Mouse (Mus musculus) neural tube, embryonic 12.5 days (tissue): ENCODE data around the gene Cdt1. TPM values are rescaled to one million over a fixed set of nuclear protein-coding genes. Genes with fewer than 3 reads are reported as not detected.
A peak's percentile ranks its signal among the peaks of the same experiment; 100 is the strongest.

Experiments
- ATAC-seq: fragments of 200-750 bp; cut with Nextera tagmentation; 2 replicates; pipeline ENCODE4 v1.8.0; 2017; ENCODE audit warnings: low read depth, mild to moderate bottlenecking, moderate TSS enrichment, moderate library complexity; ENCODE audit not compliant: low FRiP score
- H3K27ac ChIP-seq: fragments of 300-500 bp; sonication (generic); 2 replicates; pipeline ENCODE4 v1.5.1; 2016
- H3K27me3 ChIP-seq: fragments of 300-500 bp; sonication (generic); replicated peaks from 2 replicates; pipeline ENCODE4 v1.6.1; 2016; ENCODE audit warnings: mild to moderate bottlenecking
- H3K36me3 ChIP-seq: fragments of 300-500 bp; sonication (generic); 2 replicates; pipeline ENCODE4 v1.6.1; 2016; ENCODE audit warnings: mild to moderate bottlenecking
- H3K4me1 ChIP-seq: fragments of 300-500 bp; sonication (generic); 2 replicates; pipeline ENCODE4 v1.6.1; 2016
- H3K4me2 ChIP-seq: fragments of 300-500 bp; sonication (generic); replicated peaks from 2 replicates; pipeline ENCODE4 v1.6.1; 2016; ENCODE audit warnings: mild to moderate bottlenecking
- H3K4me3 ChIP-seq: fragments of 300-500 bp; sonication (generic); 2 replicates; pipeline ENCODE4 v1.5.1; 2016
- H3K9ac ChIP-seq: fragments of 300-500 bp; sonication (generic); 2 replicates; pipeline ENCODE4 v1.6.1; 2016; ENCODE audit warnings: mild to moderate bottlenecking
- H3K9me3 ChIP-seq: fragments of 300-500 bp; sonication (generic); 2 replicates; pipeline ENCODE4 v1.6.1; 2016; ENCODE audit warnings: mild to moderate bottlenecking
- WGBS: fragments of 180-500 bp; shearing (Covaris S2); methylation state at CpG from one replicate; pipeline ENCODE4 v1.1.7; 2016; 5-methylcytosine and 5-hydroxymethylcytosine counted together
- polyA plus RNA-seq: library from polyadenylated mRNA; unstranded; fragments of >200 nt; fragmentation: Nextera tagmentation; extraction: Ambion mirVana; gene quantifications from 2 replicates; pipeline ENCODE4 v1.2.1, GENCODE M21; 2016

Gene Cdt1
- polyA plus RNA-seq, 1 experiment from 2014 or later: 22.8 TPM

- Histone ChIP-seq H3K9me3 (no peaks in the 10 kb centered on the region), H3K9ac (peak within 1 kb of the TSS; percentile 68), H3K36me3 (no peaks in the 10 kb centered on the region), H3K27me3 (peaks cover 33% of the 10 kb centered on the region), H3K4me1 (peaks cover 23% of the 10 kb centered on the region; the same call in 1 of the 2 replicates), H3K4me2 (peak within 1 kb of the TSS; percentile 90), H3K27ac (no peak within 1 kb of the TSS), H3K4me3 (peak within 1 kb of the TSS; percentile 52)
- WGBS: 13% methylated on average over 56 of the region's 56 CpGs
- peak; percentile 65; the same call in 1 of the 2 replicates for ATAC-seq
These were observed 16.4 kb upstream of the Cdt1 start, which contains the start of gene Piezo1 for GRCm38 (mm10) chr8:122551265-122552051. Piezo1 (minus strand) TSS chr8:122551329.

GRCm38 (mm10) chr8:122554786-122555185 lies 13.0 kb upstream of the Cdt1 start:
- no peak overlapping the region for H3K4me2 ChIP-seq
- H3K4me1 ChIP-seq: peaks cover 21% of the 10 kb centered on the region; the same call in 1 of the 2 replicates
- no peaks in the 10 kb centered on the region for H3K36me3 ChIP-seq
- 88% methylated on average over 6 of the region's 6 CpGs for WGBS
- H3K27me3 ChIP-seq: peaks cover 21% of the 10 kb centered on the region
- H3K9ac ChIP-seq: no peak overlapping the region
- no peaks in the 10 kb centered on the region for H3K9me3 ChIP-seq
- no peak overlapping the region for H3K4me3 ChIP-seq
- ATAC-seq: no peak
- H3K27ac ChIP-seq: no peak overlapping the region

- H3K36me3 ChIP-seq: no peaks in the 10 kb centered on the region
- H3K27ac ChIP-seq: no peak overlapping the region
- 69% methylated on average over 12 of the region's 12 CpGs for WGBS
- H3K9ac ChIP-seq: no peak overlapping the region
- H3K9me3 ChIP-seq: no peaks in the 10 kb centered on the region
- no peak for ATAC-seq
- peaks cover 6% of the 10 kb centered on the region for H3K27me3 ChIP-seq
- H3K4me1 ChIP-seq: peaks cover 10% of the 10 kb centered on the region; the same call in 1 of the 2 replicates
- H3K4me3 ChIP-seq: no peak overlapping the region
- no peak overlapping the region for H3K4me2 ChIP-seq
These were observed 11.5 kb upstream of the Cdt1 start for GRCm38 (mm10) chr8:122556030-122557009.

GRCm38 (mm10) chr8:122557248-122558038 lies 10.4 kb upstream of the Cdt1 start:
- H3K9ac ChIP-seq: no peak overlapping the region
- no peak overlapping the region for H3K27ac ChIP-seq
- no peaks in the 10 kb centered on the region for H3K27me3 ChIP-seq
- WGBS: 40% methylated on average over 10 of the region's 10 CpGs
- H3K4me1 ChIP-seq: 0 out of 2 replicates have a peak, but pooled peaks cover 7% of the 10 kb centered on the region
- no peaks in the 10 kb centered on the region for H3K36me3 ChIP-seq
- H3K4me2 ChIP-seq: no peak overlapping the region
- no peak overlapping the region for H3K4me3 ChIP-seq
- no peak for ATAC-seq
- H3K9me3 ChIP-seq: no peaks in the 10 kb centered on the region

GRCm38 (mm10) chr8:122558671-122559349 lies 9.0 kb upstream of the Cdt1 start:
- ATAC-seq: no peak
- Histone ChIP-seq H3K9me3 (no peaks in the 10 kb centered on the region), H3K27ac (no peak overlapping the region), H3K4me1 (0 out of 2 replicates have a peak, but pooled peaks cover 7% of the 10 kb centered on the region), H3K4me3 (no peak overlapping the region), H3K36me3 (no peaks in the 10 kb centered on the region), H3K4me2 (no peak overlapping the region), H3K9ac (no peak overlapping the region), H3K27me3 (no peaks in the 10 kb centered on the region)
- 32% methylated on average over 6 of the region's 12 CpGs for WGBS

GRCm38 (mm10) chr8:122561199-122561598 lies 6.6 kb upstream of the Cdt1 start:
- Histone ChIP-seq H3K9ac (no peak overlapping the region), H3K9me3 (no peaks in the 10 kb centered on the region), H3K36me3 (no peaks in the 10 kb centered on the region), H3K4me1 (0 out of 2 replicates have a peak, but pooled peaks cover 7% of the 10 kb centered on the region), H3K4me3 (no peak overlapping the region), H3K4me2 (no peak overlapping the region), H3K27me3 (no peaks in the 10 kb centered on the region), H3K27ac (no peak overlapping the region)
- 79% methylated on average over 5 of the region's 5 CpGs for WGBS
- no peak for ATAC-seq

GRCm38 (mm10) chr8:122564363-122565352 lies 3.2 kb upstream of the Cdt1 start:
- Histone ChIP-seq H3K27me3 (no peaks in the 10 kb centered on the region), H3K4me3 (no peak overlapping the region), H3K4me1 (peaks cover 28% of the 10 kb centered on the region), H3K9ac (no peak overlapping the region), H3K4me2 (no peak overlapping the region), H3K27ac (no peak overlapping the region), H3K36me3 (peaks cover 4% of the 10 kb centered on the region; the same call in 1 of the 2 replicates), H3K9me3 (no peaks in the 10 kb centered on the region)
- WGBS: 88% methylated on average over 25 of the region's 25 CpGs
- no peak for ATAC-seq

GRCm38 (mm10) chr8:122566766-122567165 lies 1.0 kb upstream of the Cdt1 start:
- Histone ChIP-seq H3K36me3 (peaks cover 25% of the 10 kb centered on the region), H3K4me3 (peak overlapping the region; percentile 73; the same call in 1 of the 2 replicates), H3K27ac (no peak overlapping the region), H3K9ac (peak overlapping the region; percentile 80), H3K4me2 (peak overlapping the region; percentile 83), H3K9me3 (no peaks in the 10 kb centered on the region), H3K4me1 (peaks cover 29% of the 10 kb centered on the region), H3K27me3 (no peaks in the 10 kb centered on the region)
- ATAC-seq: no peak
- 55% methylated on average over 6 of the region's 6 CpGs for WGBS

- Histone ChIP-seq H3K36me3 (peaks cover 38% of the 10 kb centered on the region), H3K9me3 (no peaks in the 10 kb centered on the region), H3K27ac (peak overlapping the region; percentile 39), H3K27me3 (no peaks in the 10 kb centered on the region), H3K9ac (peak overlapping the region; percentile 80), H3K4me1 (peaks cover 29% of the 10 kb centered on the region), H3K4me3 (peak overlapping the region; percentile 73), H3K4me2 (peak overlapping the region; percentile 83)
- WGBS: under 1% methylated on average over 34 of the region's 34 CpGs
- ATAC-seq: peak; percentile 57
These were observed 292 bp downstream of the Cdt1 start for GRCm38 (mm10) chr8:122568109-122568504.

GRCm38 (mm10) chr8:122568881-122569309 lies 1.1 kb downstream of the Cdt1 start:
- Histone ChIP-seq H3K36me3 (peaks cover 38% of the 10 kb centered on the region), H3K27ac (no peak overlapping the region), H3K9ac (peak overlapping the region; percentile 80), H3K4me2 (peak overlapping the region; percentile 83), H3K4me3 (peak overlapping the region; percentile 73), H3K9me3 (no peaks in the 10 kb centered on the region), H3K27me3 (no peaks in the 10 kb centered on the region), H3K4me1 (peaks cover 29% of the 10 kb centered on the region)
- ATAC-seq: no peak
- 5% methylated on average over 10 of the region's 10 CpGs for WGBS
